Mouse (Mus musculus): Measurements from ENCODE around the gene Canx. TPM values are rescaled to one million over a fixed set of nuclear protein-coding genes. Genes with fewer than 3 reads are reported as not detected.
A peak's percentile ranks its signal among the peaks of the same experiment; 100 is the strongest.
"Not testable (repeated sequence)": the region's sequence is repeated elsewhere in the genome, so short reads cannot be mapped to it uniquely, and the experiment has no call there.

The Canx gene
- total RNA-seq, 2 experiments from 2014 or later = 98.6 to 108 TPM

- peak; percentile 59 for DNase-seq
Measured at GRCm38 (mm10) chr11:50333181-50333580, 7.7 kb upstream of the Canx start.

GRCm38 (mm10) chr11:50329378-50329777 lies 3.9 kb upstream of the Canx start:
- no peak for DNase-seq

- DNase-seq = no peak
Measured at GRCm38 (mm10) chr11:50328075-50328625, 2.7 kb upstream of the Canx start.

GRCm38 (mm10) chr11:50326302-50326966 lies 961 bp upstream of the Canx start:
- DNase-seq = no peak

GRCm38 (mm10) chr11:50324751-50325471 lies 562 bp downstream of the Canx start:
- no peak for DNase-seq

- DNase-seq = no peak
Measured at GRCm38 (mm10) chr11:50323843-50324242, 1.6 kb downstream of the Canx start.

GRCm38 (mm10) chr11:50322345-50322744 lies 3.1 kb downstream of the Canx start:
- no peak for DNase-seq

GRCm38 (mm10) chr11:50321239-50321638 lies 4.2 kb downstream of the Canx start:
- DNase-seq = no peak

- DNase-seq = not testable (repeated sequence)
Measured at GRCm38 (mm10) chr11:50319343-50319742, 6.1 kb downstream of the Canx start.

GRCm38 (mm10) chr11:50312803-50313202 lies 12.7 kb downstream of the Canx start:
- no peak for DNase-seq

- DNase-seq = no peak
Measured at GRCm38 (mm10) chr11:50303406-50303805, 22.1 kb downstream of the Canx start.

GRCm38 (mm10) chr11:50292190-50292855 lies 33.1 kb downstream of the Canx start, which contains the start of gene Maml1:
Gene Maml1, minus strand, starts transcription at chr11:50292311.
- DNase-seq = peak; percentile 96

GRCm38 (mm10) chr11:50291321-50292165 lies 33.9 kb downstream of the Canx start:
- no peak for DNase-seq

- no peak for DNase-seq
Measured at GRCm38 (mm10) chr11:50290486-50291225, 34.8 kb downstream of the Canx start.

- DNase-seq = no peak
Measured at GRCm38 (mm10) chr11:50286428-50286827, 39.0 kb downstream of the Canx start.

GRCm38 (mm10) chr11:50285696-50286095 lies 39.8 kb downstream of the Canx start:
- DNase-seq = no peak

- DNase-seq = no peak
Measured at GRCm38 (mm10) chr11:50285263-50285662, 40.2 kb downstream of the Canx start.

GRCm38 (mm10) chr11:50280053-50280452 lies 45.4 kb downstream of the Canx start:
- DNase-seq = no peak

- no peak for DNase-seq
Measured at GRCm38 (mm10) chr11:50279005-50279404, 46.5 kb downstream of the Canx start.

GRCm38 (mm10) chr11:50277706-50278105 lies 47.8 kb downstream of the Canx start:
- no peak for DNase-seq

GRCm38 (mm10) chr11:50277025-50277424 lies 48.4 kb downstream of the Canx start:
- no peak for DNase-seq
